Mouse (Mus musculus): ENCODE results near the gene Ly6g5c. TPM values are rescaled to one million over a fixed set of nuclear protein-coding genes. Genes with fewer than 3 reads are reported as not detected.

Gene Ly6g5c
- not detected in 4 replicates for total RNA-seq (2023; ENCODE audit: inconsistent age)

DNA sequence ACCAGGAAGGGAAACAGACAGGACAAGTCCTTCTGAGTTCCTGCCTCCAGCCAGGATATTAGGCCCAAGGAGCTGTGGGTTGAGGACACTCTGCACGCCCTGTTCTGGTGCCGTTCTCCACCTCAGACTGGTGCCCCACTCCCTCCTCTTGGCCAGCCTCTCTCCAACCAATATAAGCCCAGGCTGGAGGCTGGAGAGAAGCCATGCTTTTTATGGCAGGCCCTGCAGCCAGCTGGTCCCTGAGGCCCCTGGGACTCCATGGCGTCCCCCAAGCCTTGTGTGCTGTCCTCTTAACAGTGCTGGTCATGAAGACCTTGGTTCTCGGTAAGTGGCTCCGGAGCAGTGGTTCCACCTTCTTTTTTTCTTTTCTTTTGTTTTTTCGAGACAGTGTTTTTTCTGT, at the start of gene Ly6g5c:
Ly6g5c (plus strand) TSS at position 183 of the 400 bp plus-strand sequence.

DNA sequence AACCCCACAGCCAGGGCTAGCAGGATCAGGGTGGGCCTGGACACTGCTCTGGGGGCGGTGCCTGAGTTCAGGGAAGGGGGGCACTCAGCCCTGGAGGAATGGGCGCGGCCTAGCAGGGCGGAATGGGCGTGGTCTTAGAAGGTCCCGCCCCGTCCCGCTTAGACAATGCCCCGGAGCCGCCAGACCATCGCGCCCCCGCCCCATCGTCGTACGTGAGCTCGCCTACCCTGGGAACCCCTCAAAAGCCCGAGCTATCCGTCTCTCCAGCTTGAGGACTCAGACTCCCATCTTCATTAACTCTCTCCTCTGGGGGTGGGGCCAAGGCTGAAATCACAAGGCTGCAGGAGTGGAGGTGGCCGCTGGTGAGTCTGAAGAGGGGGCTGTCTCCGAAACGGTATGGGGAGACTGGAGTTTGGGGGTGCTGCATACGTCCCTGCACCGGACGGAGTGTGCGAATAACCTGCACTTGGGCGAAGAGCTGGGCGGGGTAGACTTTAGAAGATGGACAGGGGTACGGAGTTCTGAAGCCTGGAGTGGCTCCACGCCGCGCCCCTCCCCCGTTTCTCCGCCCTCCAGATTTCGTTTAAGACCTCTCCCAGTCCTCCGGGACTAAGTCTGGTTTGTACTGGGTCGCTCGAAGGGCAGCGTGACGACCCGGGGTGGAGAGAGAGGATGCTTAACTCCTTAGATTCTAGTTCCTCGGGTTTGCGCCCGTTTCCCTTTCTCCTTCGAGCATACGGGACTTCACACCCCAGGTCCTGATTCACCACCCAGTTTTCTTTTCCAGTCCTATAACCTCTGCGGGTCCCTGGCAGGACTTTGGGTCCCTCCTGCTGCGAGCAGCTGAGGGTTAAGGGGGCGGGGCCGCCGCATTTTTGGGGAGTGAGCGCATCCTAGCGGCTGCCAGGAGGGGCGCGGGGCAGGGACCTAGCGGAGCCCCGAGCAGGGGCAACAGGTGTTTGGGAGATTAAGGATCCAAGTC, 48.9 kb upstream of the Ly6g5c start, which contains the start of gene Ddah2:
Ddah2 (plus strand) TSS at position 125 of the 982 bp plus-strand sequence.

DNA sequence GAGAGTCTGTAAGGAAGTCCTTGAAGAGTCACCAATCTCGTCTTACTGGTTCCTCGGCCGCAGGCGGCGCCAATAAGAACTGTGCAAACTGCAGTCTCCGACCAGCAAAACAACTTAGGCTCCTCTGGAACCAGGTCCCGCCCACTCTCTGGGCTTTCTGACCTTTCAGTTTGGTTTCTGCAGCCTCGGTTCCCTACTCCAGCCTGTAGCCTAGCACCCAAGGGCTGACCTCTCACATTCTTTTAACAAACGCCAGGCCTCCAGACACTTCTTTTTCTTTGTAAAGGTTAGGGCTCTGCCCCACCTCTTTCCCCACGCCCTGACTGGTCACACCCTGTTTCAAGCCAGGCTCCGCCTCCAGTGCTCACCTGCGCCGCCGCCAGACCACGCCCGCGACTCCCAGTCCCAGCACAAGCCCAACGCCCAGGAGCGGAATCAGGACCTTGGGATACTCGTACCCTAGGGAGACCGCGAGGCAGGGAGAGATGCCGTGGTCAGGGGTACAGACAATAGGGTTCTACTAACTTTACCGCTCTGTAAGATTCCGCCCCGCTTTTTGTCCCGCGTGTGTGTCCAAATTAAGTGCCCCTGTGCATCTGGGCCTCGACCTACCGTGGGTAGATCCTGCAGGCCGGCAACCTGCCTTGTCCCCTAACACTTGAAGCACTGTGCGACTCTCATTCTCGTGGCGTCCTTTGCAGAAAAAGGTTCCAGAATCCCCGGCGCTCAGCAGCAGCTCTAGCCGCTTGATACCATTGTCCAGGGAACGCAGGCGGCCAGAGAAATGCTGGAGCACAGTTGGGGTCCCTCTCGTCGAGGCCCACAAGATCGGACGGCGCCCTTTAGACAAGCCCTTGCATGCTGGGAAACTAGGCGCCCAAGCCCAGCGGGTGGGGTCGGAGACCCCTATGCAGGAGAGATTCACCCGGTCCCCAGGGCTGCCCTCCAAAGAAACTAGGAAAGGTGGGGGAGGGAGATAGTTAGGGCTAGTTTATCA, 42.8 kb upstream of the Ly6g5c start, which contains the start of gene Ly6g6c:
Ly6g6c (plus strand) TSS at position 438 of the 997 bp plus-strand sequence.

DNA sequence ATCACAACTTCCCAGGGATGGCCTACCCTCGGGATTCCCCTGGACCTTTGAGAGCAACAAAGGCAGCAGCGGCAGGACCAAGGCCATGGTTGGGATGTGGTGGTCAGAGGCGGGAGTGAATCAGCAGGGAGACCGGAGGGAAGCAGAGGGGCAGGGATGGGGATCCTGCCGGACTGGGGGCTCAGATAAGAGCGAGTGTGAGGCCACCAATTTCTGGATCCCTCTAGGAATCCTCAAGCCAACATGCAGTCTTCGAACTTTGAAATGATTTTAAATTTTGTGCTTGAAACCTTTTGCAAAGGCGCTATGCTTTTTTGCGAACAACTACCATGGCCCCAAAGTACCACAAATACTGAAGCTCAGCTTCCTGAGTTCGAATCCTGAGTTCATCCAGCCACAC, 42.0 kb upstream of the Ly6g5c start, which contains the start of gene Mpig6b:
Mpig6b (minus strand) TSS at position 101 of the 400 bp plus-strand sequence.

DNA sequence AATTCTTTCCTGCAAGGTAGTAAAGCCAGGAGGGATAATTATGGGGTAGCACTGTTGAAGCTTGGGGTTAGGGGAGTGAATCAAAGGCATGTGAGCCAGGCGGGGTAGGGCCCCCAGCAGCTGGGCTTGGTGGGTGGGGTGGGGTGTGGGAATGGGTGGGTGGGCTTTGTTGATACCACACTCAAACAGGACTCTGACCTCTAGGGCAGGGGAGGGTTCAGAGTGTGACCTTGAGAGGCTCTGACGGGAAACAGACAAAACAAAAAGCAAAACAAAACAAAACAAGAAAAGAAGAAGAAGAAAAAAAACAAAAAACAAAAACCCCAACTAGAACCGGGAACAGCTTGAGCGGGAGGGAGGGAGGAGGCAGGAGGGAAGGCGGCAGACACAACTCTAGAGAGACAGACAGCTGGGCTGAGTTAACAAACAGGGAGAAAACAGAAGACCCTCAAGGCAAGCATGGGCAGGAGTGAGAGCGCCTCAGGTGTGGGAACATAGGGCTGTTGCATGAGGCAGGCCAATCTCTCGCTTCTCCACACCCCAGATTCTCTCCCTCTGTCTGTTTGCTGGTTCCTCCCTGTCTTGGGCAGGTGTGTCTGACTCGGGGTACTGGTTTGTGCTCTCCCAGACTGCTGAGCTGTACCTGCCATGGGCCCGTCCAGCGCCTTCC, 31.4 kb upstream of the Ly6g5c start, which contains the start of gene Ly6g6e:
Ly6g6e (plus strand) TSS at position 396 of the 670 bp plus-strand sequence.

DNA sequence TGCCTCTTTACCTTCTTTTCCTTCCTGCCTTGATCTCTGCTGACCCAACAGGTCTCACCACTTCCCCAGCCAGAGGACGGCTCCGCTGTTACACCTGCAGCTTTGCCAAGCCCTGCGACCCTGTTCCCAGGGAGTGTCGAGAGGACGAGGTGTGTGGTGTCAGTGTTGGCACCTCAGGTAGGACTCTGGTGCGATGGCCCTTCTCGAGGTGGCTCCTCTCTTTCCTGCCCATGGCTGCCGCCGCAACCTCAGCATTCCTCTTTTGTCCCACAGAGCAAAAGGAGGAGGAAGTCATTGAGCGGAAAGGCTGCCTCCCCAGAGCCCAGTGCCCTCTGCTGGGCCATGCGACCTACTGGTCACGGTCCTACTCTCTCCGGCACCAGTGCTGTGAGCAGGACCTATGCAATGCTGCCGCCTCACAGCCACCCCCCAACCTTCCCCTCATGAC, 30.3 kb upstream of the Ly6g5c start, which contains the start of gene Ly6g6d:
Ly6g6d (minus strand) TSS at position 280 of the 448 bp plus-strand sequence.

DNA sequence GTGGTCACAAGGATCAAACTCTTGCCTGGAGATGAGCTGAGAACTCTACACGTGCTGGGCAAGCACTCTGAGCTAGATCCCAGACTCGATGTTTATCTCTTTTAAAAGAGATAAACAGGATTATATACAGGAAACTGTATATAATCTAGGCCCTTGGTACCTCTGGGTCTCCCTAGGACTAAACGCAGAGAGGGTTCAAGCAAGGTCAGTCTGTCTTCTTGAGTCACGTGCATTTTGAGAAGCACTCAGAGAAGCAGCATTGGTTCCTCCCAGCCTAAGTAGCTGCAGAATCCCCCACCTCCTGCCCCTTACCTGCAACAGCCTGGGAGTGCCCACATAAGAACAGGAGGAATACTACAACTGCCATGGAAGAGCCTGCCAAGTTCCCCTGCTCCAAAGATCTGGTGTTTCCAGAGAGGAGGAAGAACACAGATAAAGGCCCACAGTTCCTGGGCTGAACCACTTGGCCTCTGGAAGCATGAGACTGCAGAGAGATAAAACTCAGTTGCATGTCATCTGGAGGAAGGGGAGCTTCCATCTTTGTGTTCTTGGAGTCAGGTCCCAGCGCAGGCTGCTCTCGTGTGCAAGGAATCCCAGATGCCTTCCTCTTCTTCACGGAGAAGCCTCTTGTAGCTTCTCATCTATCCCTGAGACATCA, 22.7 kb upstream of the Ly6g5c start, which contains the start of gene Ly6g6f:
Ly6g6f (minus strand) TSS at position 403 of the 658 bp plus-strand sequence.

DNA sequence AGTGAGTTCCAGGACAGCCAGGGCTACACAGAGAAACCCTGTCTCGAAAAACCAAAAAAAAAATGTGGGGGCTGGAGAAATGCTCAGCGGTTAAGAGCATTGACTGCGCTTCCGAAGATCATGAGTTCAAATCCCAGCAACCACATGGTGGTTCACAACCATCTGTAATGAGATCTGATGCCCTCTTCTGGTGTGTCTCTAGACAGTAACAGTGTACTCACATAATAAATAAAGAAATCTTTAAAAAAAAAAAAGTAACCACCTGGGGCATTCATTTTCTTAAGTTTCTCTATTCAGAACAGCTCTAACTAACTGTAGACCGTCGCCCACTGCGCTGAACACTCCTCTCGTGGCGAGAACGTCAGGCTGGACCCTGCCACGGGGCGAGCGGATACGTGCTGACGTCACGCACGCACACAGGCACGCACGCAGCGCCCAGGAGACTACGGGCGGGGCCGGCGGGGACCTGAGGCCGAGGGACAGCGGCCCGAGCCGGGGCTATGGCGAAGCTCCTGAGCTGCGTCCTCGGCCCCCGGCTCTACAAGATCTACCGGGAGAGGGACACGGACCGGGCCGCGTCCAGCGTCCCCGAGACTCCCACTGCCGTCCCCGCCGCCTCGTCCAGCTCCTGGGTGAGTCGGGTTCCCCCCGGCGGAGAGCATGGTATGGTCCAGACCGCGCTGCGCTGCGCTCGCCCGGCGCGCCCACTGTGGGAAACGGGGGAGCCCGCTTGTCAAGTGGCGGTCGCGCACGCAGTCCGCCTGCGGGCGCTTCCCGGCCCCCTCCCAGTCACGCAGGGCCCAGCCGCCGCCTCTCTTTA, 19.0 kb upstream of the Ly6g5c start, which contains the start of gene Abhd16a:
Abhd16a (plus strand) TSS at position 439 of the 820 bp plus-strand sequence.

DNA sequence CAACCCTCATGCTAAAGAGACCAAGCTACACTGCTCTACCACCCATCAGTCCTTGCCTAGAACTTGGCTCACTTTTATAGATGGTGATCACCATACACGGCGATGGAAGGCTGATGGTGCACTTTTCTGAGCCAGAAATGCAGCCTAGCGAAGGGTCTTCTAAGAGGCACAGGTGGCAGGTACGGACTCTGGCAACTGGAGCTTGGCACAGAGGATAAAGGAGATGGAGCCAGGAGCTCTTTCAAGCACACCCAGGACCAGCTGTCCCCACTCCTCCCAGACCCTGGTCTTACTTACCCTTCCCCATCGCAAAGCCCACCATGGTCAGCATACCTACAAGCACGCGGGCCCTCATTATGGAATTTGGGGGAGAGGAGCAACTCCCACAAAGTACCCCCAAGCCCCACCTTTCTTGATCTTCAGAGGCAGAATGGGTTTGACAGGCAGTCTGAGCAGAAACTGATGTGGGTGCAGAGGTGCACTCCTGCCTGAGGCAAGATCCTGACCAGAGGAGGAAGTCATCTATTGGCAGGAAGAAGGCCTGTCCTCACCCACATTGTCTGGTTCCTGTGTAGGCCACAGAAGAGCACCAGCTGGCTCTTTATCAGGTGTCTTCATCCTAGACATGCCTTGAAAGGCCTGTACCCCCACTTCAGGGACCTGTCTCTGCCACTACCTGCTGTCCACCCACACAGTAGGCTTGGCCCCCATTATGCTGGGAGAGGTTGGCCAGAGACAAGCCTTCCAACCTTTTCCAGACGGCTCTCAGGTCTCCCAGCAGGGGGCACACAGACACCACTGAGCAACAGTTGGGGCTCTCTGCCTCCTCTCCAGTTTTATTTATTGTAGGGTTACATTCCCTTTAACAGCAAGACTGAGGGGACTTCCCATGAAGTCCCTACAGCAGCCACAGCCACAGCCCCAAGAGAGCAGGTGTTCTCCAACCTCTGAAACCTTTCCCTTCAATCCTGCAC, 7.3 kb downstream of the Ly6g5c start, which contains the start of gene Ly6g5b:
Ly6g5b (minus strand) TSS at position 383 of the 974 bp plus-strand sequence.

DNA sequence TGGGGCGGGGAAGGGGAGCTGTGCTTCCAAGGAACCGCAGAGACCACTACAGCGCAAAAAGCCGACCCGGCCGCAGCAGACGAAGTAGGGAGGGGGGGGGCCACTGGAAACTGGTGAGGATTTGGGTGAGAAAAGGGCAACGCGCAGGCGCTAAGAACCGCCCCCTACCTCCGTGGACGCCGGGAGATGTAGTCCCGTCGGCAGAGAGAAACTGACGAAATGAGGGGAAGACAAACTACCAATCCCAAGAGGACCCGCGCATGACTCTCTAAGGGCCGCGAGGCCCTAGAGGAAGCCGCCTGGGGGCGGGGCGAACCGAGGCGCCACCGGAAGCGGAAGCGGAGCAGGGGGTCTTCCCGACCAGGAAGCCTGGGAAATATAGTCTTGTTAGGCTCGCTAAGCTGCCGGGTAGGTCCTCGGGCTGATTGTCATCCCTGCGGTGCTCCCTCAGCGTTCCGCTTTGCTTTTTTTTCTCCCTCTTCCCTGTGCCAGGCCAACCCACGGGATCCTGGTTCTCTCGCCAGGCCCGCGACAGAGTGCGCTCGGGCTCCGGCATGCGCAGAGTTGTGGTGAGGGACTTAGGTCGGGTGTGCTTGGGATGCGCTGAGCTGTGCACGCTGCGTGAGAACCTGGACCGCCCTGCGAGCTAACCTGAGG, 13.2 kb downstream of the Ly6g5c start, which contains the start of gene Gpank1:
Gpank1 (plus strand) TSS at position 313 of the 657 bp plus-strand sequence.

DNA sequence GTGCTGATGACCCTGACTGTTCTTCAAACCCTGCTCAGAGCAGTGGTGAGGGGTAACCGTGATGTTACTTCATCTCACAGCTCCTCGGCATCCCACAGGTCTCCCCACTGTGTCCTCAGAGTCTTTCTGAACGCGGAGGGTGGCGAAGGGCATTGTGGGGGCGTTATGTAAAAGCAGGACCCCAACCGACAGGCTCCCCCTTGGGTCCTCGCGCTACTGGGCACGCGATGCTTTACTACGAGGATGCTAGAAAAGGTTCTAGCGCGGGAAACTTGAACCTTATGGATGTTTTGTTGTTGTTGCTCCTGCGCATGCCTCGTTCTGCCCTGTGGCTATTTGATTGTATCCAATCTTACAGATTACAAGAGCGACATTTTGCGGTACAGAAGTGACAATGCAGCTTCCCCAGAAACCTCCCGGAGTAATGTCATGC, 13.8 kb downstream of the Ly6g5c start, which contains the start of gene Csnk2b:
Csnk2b (minus strand) TSS at position 183 of the 433 bp plus-strand sequence.

DNA sequence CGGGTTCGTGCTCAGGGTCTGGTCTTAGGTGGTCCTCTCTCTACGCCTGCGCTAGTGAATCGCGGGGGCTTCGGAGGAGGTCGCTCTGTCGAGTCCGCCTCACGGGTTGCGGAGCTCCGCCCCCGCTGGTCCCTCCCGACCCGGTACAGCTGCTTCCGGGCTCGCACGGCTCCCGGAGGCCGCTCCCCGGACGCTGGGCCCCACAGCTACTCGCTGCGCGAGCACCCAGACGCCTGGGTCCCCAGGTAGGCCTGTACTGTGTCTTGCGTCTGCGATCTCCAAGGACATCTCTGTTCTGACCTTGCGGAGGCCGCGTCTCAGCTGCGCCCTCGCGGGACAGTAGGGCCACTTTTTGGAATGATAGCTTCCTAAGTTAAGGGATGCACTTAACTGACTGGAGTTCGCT, 18.1 kb downstream of the Ly6g5c start, which contains the start of gene D17H6S53E:
D17H6S53E (plus strand) TSS at position 168 of the 406 bp plus-strand sequence.

DNA sequence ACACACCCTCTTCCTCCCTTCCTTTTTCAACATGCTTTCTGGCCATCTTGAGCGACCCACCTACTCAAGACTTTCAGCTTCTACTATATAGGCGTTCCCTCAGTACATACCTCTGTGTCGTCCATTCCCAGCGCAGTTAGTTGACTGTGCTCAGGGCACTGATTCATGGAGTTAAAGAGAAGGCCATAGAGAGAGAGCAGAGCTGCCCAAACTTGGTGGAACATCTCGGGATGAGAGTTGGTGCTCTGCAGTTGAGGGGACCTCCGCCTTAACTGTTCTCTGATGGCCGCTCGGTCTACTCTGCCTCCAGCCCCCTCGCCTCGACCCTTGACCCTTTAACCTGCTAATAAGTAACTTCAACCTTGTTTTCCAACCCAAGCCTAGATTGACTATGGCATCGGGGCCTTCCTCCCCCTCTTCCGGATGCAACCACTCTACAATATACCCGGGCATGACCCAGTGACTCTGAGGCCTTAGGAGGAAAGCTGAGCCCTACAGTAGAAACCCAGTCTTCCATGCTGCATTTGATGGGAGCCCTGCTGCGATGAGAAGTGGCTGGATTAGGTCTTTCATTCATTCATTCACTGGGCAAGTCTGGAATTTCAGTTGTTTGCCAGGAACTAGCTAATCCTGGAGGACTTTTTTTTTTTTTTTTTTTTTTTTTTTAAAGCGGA, 23.6 kb downstream of the Ly6g5c start, which contains the start of gene Apom:
Apom (minus strand) TSS at position 551 of the 674 bp plus-strand sequence.

DNA sequence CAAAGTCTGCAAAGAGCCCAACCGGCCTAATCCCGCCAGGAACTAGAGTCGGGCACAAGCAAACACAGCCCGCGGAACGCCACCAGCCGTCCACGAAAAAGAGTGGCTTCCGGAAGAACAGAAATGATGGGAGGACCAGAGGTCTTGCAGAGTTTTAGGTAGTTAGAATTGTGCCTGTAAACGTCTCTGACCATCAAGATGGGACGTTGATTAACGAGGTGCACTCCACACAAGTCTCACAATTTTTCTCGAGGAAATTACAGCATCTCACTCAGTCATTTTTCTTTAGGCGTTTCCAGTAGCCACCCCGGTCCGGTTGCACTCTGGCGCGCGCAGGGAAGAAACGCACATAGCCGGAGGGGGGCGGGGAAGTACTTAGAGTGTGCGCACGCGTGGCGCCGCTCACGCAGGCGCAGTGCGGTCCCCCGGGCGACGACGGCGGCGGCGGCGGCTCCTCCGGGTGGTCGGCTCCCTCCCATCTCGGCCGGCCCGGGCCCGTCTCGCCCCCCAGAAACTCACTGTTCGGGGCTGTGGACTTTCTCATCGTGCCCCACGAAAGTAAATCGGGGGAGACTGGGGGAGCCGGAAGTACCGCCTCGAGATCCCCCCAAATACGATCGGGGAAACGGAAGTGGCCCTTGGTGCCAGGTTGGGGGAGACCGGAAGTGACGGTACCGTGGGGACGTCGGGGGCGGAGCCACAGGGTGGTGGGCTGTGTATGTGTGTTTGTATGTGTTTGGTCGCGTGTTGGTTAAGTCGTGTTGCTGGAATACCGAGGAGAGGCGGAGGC, 26.9 kb downstream of the Ly6g5c start, which contains the start of gene Bag6:
Bag6 (plus strand) TSS at position 378 of the 790 bp plus-strand sequence.

All from B cell, adult (primary cell).